Mouse (Mus musculus): Measurements from ENCODE around the gene Sec14l1. TPM values are rescaled to one million over a fixed set of nuclear protein-coding genes. Genes with fewer than 3 reads are reported as not detected.

The Sec14l1 gene
- total and polyA plus RNA-seq, 2 experiments from 2014 or later: 38.0 to 71.6 TPM

DNA sequence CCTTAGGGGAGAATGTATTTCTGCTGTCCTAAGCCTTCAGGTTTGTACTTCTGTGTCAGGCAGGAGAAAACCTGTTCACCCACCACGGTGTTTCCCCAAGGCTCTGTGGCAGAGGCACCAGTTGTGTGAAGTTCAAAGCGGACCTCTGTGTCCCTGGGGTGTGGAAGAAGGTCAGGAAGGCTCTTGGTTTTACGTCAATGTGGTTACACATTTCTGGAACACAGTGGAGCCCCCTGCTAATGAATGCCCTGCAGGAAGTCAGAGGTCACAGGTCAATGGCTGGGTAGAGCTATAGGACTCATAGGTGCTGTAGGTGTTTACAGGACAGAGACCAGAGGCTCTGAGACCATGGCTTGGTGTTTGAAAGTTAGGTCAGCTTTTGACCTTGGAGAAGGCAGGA lies 9.7 kb upstream of the Sec14l1 start:
- Histone ChIP-seq H3K4me3 (ENCODE audit: low read depth, low read length) (no peak overlapping the region), H3K27ac (ENCODE audit: low read depth) (no peak overlapping the region), H3K9ac (replicated peaks; ENCODE audit: low read depth, low read length) (no peak overlapping the region), H3K9me3 (replicated peaks; ENCODE audit: control insufficient read depth, low read length) (no peaks in the 10 kb centered on the region), H3K36me3 (replicated peaks; ENCODE audit: control insufficient read depth, insufficient read depth, low read length) (no peaks in the 10 kb centered on the region), H3K4me1 (ENCODE audit: control insufficient read depth, insufficient read depth) (peaks cover 38% of the 10 kb centered on the region), H3K4me2 (ENCODE audit: low read depth, low read length) (no peak overlapping the region), H3K27me3 (ENCODE audit: control insufficient read depth, insufficient read depth, low read length) (no peaks in the 10 kb centered on the region)
- no peak for ATAC-seq (ENCODE audit: insufficient read depth, low read depth)
- DNase-seq (ENCODE audit: low spot score): no peak
- 73% methylated on average over 3 of the region's 3 CpGs for WGBS
- TF ChIP-seq CTCF (IDR thresholded peaks at IDR 0.05; ENCODE audit: low read depth) (no peak), EP300 (IDR thresholded peaks at IDR 0.05; ENCODE audit: low read depth) (no peak)

DNA sequence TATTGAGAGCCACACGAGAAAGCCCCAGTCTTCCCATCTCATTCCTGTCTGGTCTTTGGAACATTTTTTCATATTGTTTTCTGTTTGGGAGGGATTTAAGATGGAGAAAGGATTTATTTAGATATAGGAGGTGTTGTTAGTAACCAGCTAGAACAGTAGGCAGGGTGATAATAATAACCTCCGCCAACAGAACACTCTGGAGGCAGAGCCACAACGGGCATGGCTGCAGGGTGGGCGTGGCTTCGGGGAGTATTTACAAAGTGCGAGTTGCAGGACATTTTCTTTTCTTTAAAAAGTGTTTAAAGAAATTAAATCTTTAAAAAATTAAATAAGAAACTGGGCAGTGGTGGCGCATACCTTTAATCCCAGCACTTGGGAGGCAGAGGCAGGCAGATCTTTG lies 9.1 kb upstream of the Sec14l1 start:
- DNase-seq (ENCODE audit: low spot score) (no peak), ATAC-seq (ENCODE audit: insufficient read depth, low read depth) (no peak)
- H3K27me3 ChIP-seq (ENCODE audit: control insufficient read depth, insufficient read depth, low read length): no peaks in the 10 kb centered on the region
- TF ChIP-seq EP300 (IDR thresholded peaks at IDR 0.05; ENCODE audit: low read depth) (no peak), CTCF (IDR thresholded peaks at IDR 0.05; ENCODE audit: low read depth) (no peak)
- WGBS: 79% methylated on average over 7 of the region's 7 CpGs
- H3K4me3 ChIP-seq (ENCODE audit: low read depth, low read length): no peak overlapping the region
- no peak overlapping the region for H3K4me2 ChIP-seq (ENCODE audit: low read depth, low read length)
- no peak overlapping the region for H3K9ac ChIP-seq (replicated peaks; ENCODE audit: low read depth, low read length)
- no peak overlapping the region for H3K27ac ChIP-seq (ENCODE audit: low read depth)
- H3K4me1 ChIP-seq (ENCODE audit: control insufficient read depth, insufficient read depth): peaks cover 38% of the 10 kb centered on the region
- no peaks in the 10 kb centered on the region for H3K9me3 ChIP-seq (replicated peaks; ENCODE audit: control insufficient read depth, low read length)
- no peaks in the 10 kb centered on the region for H3K36me3 ChIP-seq (replicated peaks; ENCODE audit: control insufficient read depth, insufficient read depth, low read length)

DNA sequence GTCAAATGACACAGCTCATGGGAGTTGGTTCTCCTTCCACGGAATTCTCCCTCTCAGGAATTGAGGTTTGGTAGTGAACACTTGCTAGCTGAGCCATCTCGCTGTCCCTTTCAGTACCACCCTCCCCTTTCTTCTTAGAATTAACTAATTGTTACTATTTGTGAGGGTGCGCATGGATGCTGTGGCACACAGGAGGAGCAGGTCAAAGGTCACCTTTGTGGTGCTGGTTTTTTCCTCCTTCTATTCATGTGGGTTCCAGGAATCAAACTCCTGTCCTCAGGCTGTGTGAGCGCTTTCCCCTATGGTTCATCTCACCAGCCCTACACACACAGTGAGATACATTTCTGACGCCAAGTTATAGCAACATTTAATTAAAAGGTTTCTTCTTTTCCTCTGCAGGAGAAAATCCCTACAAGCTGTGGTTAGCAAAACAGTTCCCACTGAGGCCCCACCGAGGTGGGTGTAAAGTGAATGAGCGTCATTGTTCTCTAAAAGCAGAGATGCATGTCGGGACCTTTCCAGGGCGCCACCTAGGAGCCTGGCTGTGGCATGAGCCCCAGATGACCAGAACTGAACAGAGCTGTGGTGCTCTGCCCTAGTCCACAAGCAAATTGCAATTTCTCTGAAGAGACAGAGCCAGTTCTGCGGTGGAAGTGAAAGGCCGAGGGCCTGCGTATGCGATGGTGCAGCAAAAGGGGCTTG lies 8.2 kb upstream of the Sec14l1 start:
- ATAC-seq (ENCODE audit: insufficient read depth, low read depth): no peak
- no peak overlapping the region for H3K9ac ChIP-seq (replicated peaks; ENCODE audit: low read depth, low read length)

DNA sequence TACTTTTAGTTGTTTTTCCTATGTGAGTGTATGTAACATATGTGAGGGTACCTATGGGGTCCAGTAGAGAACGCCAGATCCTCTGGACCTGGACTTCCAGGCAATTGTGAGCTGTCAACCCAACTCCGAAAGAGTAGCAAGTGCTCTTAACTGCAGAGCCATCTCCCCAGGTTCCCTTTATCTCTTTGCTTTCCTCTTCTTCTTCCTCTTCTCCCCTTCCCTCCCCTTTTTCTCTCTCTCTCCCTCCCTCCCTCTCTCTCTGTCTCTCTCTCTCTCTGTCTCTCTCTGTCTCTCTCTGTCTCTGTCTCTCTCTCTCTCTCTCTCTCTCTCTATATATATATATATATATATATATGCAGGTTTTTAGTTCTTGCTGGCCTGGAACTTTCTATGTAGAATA lies 7.1 kb upstream of the Sec14l1 start:
- no peak overlapping the region for H3K9ac ChIP-seq (replicated peaks; ENCODE audit: low read depth, low read length)
- no peak for TF ChIP-seq EP300 (IDR thresholded peaks at IDR 0.05; ENCODE audit: low read depth)
- no peak for TF ChIP-seq CTCF (IDR thresholded peaks at IDR 0.05; ENCODE audit: low read depth)
- no peak overlapping the region for H3K4me2 ChIP-seq (ENCODE audit: low read depth, low read length)
- no peaks in the 10 kb centered on the region for H3K9me3 ChIP-seq (replicated peaks; ENCODE audit: control insufficient read depth, low read length)
- H3K4me3 ChIP-seq (ENCODE audit: low read depth, low read length): no peak overlapping the region
- WGBS: 93% methylated on average over 2 of the region's 2 CpGs
- H3K4me1 ChIP-seq (ENCODE audit: control insufficient read depth, insufficient read depth): peaks cover 21% of the 10 kb centered on the region
- no peaks in the 10 kb centered on the region for H3K27me3 ChIP-seq (ENCODE audit: control insufficient read depth, insufficient read depth, low read length)
- H3K27ac ChIP-seq (ENCODE audit: low read depth): 0 out of 2 replicates have a peak overlapping the region, but pooled peaks have one; percentile 62
- no peak for DNase-seq (ENCODE audit: low spot score)
- no peaks in the 10 kb centered on the region for H3K36me3 ChIP-seq (replicated peaks; ENCODE audit: control insufficient read depth, insufficient read depth, low read length)
- no peak for ATAC-seq (ENCODE audit: insufficient read depth, low read depth)

More for the DNA sequence above, 8.2 kb upstream of the Sec14l1 start:
- Histone ChIP-seq H3K9me3 (replicated peaks; ENCODE audit: control insufficient read depth, low read length) (no peaks in the 10 kb centered on the region), H3K36me3 (replicated peaks; ENCODE audit: control insufficient read depth, insufficient read depth, low read length) (no peaks in the 10 kb centered on the region), H3K27me3 (ENCODE audit: control insufficient read depth, insufficient read depth, low read length) (no peaks in the 10 kb centered on the region), H3K4me3 (ENCODE audit: low read depth, low read length) (no peak overlapping the region), H3K4me2 (ENCODE audit: low read depth, low read length) (no peak overlapping the region), H3K27ac (ENCODE audit: low read depth) (no peak overlapping the region), H3K4me1 (ENCODE audit: control insufficient read depth, insufficient read depth) (peaks cover 32% of the 10 kb centered on the region)
- no peak for TF ChIP-seq EP300 (IDR thresholded peaks at IDR 0.05; ENCODE audit: low read depth)
- TF ChIP-seq CTCF (IDR thresholded peaks at IDR 0.05; ENCODE audit: low read depth): no peak
- no peak for DNase-seq (ENCODE audit: low spot score)
- WGBS: 73% methylated on average over 13 of the region's 13 CpGs

DNA sequence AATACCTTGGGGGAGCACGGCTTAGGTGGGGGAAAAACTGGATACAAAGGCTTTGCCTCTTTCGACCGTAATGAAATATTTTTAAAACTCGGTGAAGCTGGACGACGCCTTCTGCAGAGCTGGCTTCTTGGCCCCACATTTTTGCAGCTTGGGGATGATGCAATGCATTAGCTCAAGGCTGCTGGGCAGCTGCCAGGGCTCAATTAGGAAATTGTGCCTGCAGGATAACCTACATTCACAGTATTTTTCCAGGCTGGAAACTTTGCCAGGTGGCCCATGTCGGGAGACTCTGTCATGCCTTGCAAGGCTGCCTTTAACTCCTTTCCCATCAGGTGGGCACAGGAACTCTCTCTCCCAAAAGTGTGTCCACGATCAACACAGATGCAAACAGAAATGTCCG lies 6.4 kb upstream of the Sec14l1 start:
- H3K9ac ChIP-seq (replicated peaks; ENCODE audit: low read depth, low read length): no peak overlapping the region
- DNase-seq (ENCODE audit: low spot score) (no peak), ATAC-seq (ENCODE audit: insufficient read depth, low read depth) (peak; percentile 43; the same call in 1 of the 2 replicates)
- H3K4me3 ChIP-seq (ENCODE audit: low read depth, low read length): no peak overlapping the region
- no peaks in the 10 kb centered on the region for H3K9me3 ChIP-seq (replicated peaks; ENCODE audit: control insufficient read depth, low read length)
- H3K27ac ChIP-seq (ENCODE audit: low read depth): peak overlapping the region; percentile 62
- no peaks in the 10 kb centered on the region for H3K36me3 ChIP-seq (replicated peaks; ENCODE audit: control insufficient read depth, insufficient read depth, low read length)
- TF ChIP-seq EP300 (IDR thresholded peaks at IDR 0.05; ENCODE audit: low read depth) (no peak), CTCF (IDR thresholded peaks at IDR 0.05; ENCODE audit: low read depth) (no peak)
- H3K4me2 ChIP-seq (ENCODE audit: low read depth, low read length): no peak overlapping the region
- peaks cover 20% of the 10 kb centered on the region for H3K4me1 ChIP-seq (ENCODE audit: control insufficient read depth, insufficient read depth)
- 23% methylated on average over 9 of the region's 9 CpGs for WGBS
- H3K27me3 ChIP-seq (ENCODE audit: control insufficient read depth, insufficient read depth, low read length): no peaks in the 10 kb centered on the region
